Mouse (Mus musculus) CD4-positive, CD25-positive, alpha-beta regulatory T cell, adult 2 months (primary cell): ENCODE measurements around the gene Vps41.

Experiments
- DNase-seq: peaks from one replicate; pipeline ENCODE4 v3.0.0-alpha.2; 2012; ENCODE audit warnings: low read depth, low spot score

Gene Vps41

GRCm38 (mm10) chr13:18794454-18794853 lies 77.4 kb downstream of the Vps41 start:
- no peak for DNase-seq

- DNase-seq: no peak
Observed at GRCm38 (mm10) chr13:18797555-18797954, 80.5 kb downstream of the Vps41 start.

- no peak for DNase-seq
Observed at GRCm38 (mm10) chr13:18800434-18800833, 83.3 kb downstream of the Vps41 start.

- DNase-seq: no peak
Observed at GRCm38 (mm10) chr13:18809465-18809864, 92.4 kb downstream of the Vps41 start.

GRCm38 (mm10) chr13:18809978-18810675 lies 93.0 kb downstream of the Vps41 start:
- peak; percentile 78 for DNase-seq

- DNase-seq: no peak
Observed at GRCm38 (mm10) chr13:18824420-18825123, 107.5 kb downstream of the Vps41 start.

GRCm38 (mm10) chr13:18827029-18827428 lies 109.9 kb downstream of the Vps41 start:
- DNase-seq: no peak

- no peak for DNase-seq
Observed at GRCm38 (mm10) chr13:18830486-18830885, 113.4 kb downstream of the Vps41 start.

GRCm38 (mm10) chr13:18839231-18839630 lies 122.1 kb downstream of the Vps41 start:
- DNase-seq: no peak

- DNase-seq: no peak
Observed at GRCm38 (mm10) chr13:18840366-18840765, 123.3 kb downstream of the Vps41 start.

GRCm38 (mm10) chr13:18841019-18841418 lies 123.9 kb downstream of the Vps41 start:
- no peak for DNase-seq

- DNase-seq: no peak
Observed at GRCm38 (mm10) chr13:18841752-18842282, 124.7 kb downstream of the Vps41 start.

- no peak for DNase-seq
Observed at GRCm38 (mm10) chr13:18842556-18842955, 125.5 kb downstream of the Vps41 start.

- no peak for DNase-seq
Observed at GRCm38 (mm10) chr13:18843546-18843945, 126.5 kb downstream of the Vps41 start.

- DNase-seq: no peak
Observed at GRCm38 (mm10) chr13:18847386-18847785, 130.3 kb downstream of the Vps41 start.

GRCm38 (mm10) chr13:18849563-18849962 lies 132.5 kb downstream of the Vps41 start:
- DNase-seq: no peak

- no peak for DNase-seq
Observed at GRCm38 (mm10) chr13:18851182-18851581, 134.1 kb downstream of the Vps41 start.

- DNase-seq: no peak
Observed at GRCm38 (mm10) chr13:18852718-18853117, 135.6 kb downstream of the Vps41 start.

GRCm38 (mm10) chr13:18856026-18856802 lies 139.1 kb downstream of the Vps41 start:
- DNase-seq: no peak

GRCm38 (mm10) chr13:18858183-18858582 lies 141.1 kb downstream of the Vps41 start:
- DNase-seq: no peak

- DNase-seq: no peak
Observed at GRCm38 (mm10) chr13:18859389-18859788, 142.3 kb downstream of the Vps41 start.

GRCm38 (mm10) chr13:18868030-18868490 lies 151.0 kb downstream of the Vps41 start:
- no peak for DNase-seq
